Mouse (Mus musculus) T-helper 17 cell (primary cell): Measurements from ENCODE around the gene Ccdc141.

ENCODE experiments used
- in situ Hi-C, 2 experiments: fragments of 300-600 bp; cut with MboI, MseI; formaldehyde crosslinking; loops; 1 replicate in 1 of 2; 2 replicates in 1 of 2; pipeline ENCODE4 v1.15.1; 2025; ENCODE audit warnings: high pct_unique_total_duplicates in 2 of 2

Ccdc141 gene

DNA sequence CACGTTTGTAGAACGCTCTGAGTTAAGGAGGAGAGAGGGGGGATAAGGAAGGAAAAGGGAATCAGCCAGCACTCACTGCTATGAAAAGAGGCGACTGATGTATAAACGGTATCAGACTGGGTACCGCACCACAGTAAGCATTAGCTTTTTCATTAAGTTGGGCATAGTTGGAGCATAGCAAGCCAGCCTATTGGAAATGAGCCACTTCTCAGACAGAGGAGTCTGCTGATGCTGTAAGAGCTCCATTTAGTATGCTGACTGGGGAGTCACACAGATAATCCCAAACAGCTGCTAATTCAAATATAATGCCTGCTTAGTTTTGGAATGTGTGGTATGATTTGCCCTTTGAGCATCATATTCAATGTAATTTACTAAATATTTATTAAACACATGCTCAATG lies 186.1 kb downstream of the Ccdc141 start:
- in situ Hi-C loops: no loop called here

DNA sequence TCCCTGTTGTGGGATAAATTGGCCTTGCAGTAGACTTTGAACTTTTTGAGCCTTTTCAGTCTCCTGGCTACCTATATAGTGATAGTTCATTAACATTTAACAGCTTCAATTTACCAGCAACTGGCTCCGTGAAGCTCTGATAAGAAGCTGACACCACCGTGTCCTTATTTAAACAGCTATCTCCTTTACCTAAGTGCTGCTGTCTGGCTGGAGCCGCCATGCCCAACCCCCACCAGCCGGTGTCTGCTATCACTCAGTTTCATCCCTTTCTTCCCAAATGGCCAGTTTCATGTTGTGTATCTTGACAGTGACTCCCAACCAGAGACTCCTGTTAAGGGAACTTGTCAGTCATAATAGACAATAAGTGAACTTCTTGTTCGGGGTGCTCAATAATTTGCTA lies 186.8 kb downstream of the Ccdc141 start:
- in situ Hi-C loops: no loop called here

GRCm38 (mm10) chr2:76982391-76983145 lies 187.9 kb downstream of the Ccdc141 start, which contains the start of gene Ttn:
TSS of gene Ttn (minus strand) at chr2:76982547.
- in situ Hi-C loops: no loop called here

DNA sequence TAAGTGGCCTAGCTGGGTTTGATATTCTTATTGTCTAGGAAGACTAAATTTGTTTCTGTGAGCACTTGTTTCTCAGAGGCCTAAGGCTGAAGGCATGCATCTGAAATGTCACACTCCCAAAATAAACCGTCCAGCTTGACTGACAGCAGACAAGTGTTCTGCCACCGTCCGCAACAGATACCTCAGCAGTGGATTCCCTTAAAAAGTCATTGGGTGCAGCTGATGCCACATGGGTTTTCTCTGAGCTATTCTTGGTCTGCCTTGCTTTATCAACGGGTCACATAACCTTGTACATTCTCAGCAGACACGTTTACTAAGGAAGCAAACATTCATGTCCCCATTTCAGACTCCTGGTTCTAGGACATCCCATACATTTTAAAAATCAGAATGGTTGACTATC lies 188.7 kb downstream of the Ccdc141 start:
- in situ Hi-C loops: no loop called here

- in situ Hi-C loops: no loop called here
Observed at GRCm38 (mm10) chr2:76980146-76980545, 190.3 kb downstream of the Ccdc141 start.

- in situ Hi-C loops: loop anchor here in 1 of 2 experiments (10.0 kb wide), 1 partner anchor 367 kb away; no protein-coding TSS in a partner anchor
Observed at GRCm38 (mm10) chr2:76977650-76978049, 192.8 kb downstream of the Ccdc141 start.

- in situ Hi-C loops: loop anchor here in 1 of 2 experiments (10.0 kb wide), 1 partner anchor 373 kb away; no protein-coding TSS in a partner anchor
Observed at GRCm38 (mm10) chr2:76972051-76972450, 198.4 kb downstream of the Ccdc141 start.

GRCm38 (mm10) chr2:76971069-76971468 lies 199.4 kb downstream of the Ccdc141 start:
- in situ Hi-C loops: loop anchor here in 1 of 2 experiments (10.0 kb wide), 1 partner anchor 374 kb away; no protein-coding TSS in a partner anchor

- in situ Hi-C loops: loop anchor here in 1 of 2 experiments (10.0 kb wide), 1 partner anchor 374 kb away; no protein-coding TSS in a partner anchor
Observed at GRCm38 (mm10) chr2:76970669-76971068, 199.8 kb downstream of the Ccdc141 start.

GRCm38 (mm10) chr2:76970204-76970603 lies 200.2 kb downstream of the Ccdc141 start:
- in situ Hi-C loops: loop anchor here in 1 of 2 experiments (10.0 kb wide), 1 partner anchor 375 kb away; no protein-coding TSS in a partner anchor

GRCm38 (mm10) chr2:76969637-76970036 lies 200.8 kb downstream of the Ccdc141 start:
- in situ Hi-C loops: loop anchor here in 1 of 2 experiments (10.0 kb wide), 2 partner anchors 375 to 1875 kb away; no protein-coding TSS in a partner anchor

DNA sequence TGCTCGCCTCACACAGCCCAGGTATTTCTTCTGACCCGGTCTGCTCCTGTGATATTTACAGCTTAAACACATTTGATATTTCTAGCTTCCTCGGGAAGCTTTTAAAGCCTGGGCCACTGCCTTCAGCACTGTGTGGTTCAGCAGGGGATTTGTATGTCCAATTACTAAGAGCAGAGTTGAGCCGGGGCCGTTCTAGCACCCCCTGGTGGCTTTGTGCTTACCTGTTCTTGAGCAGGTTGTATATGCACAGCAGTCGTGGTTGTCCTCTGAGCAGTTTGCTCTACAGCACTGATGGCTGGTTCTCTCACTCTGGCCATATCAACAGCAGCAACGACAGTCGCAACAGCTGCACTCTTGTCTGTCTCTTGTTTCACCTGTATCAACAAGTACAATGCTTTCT lies 201.5 kb downstream of the Ccdc141 start:
- in situ Hi-C loops: loop anchor here in 1 of 2 experiments (10.0 kb wide), 1 partner anchor 1874 kb away; no protein-coding TSS in a partner anchor

DNA sequence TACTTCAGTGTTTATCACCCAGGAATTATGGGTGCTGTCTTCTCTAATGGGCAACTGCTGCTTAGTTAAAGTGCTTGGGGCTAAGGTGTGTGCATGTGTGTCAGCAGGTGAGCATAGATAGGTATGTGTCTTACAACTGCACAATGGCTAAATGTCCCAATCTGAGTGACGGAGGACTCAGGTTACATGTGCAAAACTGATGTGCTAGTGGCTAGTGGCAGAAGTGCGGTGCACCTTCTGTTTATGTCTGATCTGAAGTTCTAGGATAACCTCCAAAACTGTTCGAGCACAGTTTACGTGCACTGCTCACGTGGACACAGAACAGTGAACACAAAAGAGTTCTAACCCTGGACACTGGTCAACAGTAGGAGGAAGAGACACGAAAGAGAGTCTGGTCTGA lies 203.9 kb downstream of the Ccdc141 start:
- in situ Hi-C loops: loop anchor here in 1 of 2 experiments (10.0 kb wide), 1 partner anchor 1872 kb away; no protein-coding TSS in a partner anchor

DNA sequence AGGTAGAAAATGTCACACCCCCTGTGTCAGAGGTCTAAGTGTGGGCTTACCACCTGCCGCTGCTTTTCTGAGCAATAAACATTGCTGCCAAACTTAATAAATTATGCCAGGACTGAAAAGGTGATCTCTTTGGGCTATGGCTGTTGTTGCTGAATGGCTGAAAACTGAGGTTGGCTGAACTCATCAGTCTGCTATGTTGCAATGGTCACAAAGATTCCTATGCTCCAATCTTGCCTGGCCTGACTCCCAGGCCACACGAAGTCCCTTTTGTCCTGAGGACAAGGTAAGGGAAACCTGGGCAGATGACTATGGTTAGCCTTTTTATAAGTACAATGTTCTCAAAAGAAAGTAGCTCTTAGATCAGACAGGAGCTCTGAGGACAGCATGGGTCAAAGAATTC lies 204.4 kb downstream of the Ccdc141 start:
- in situ Hi-C loops: loop anchor here in 1 of 2 experiments (10.0 kb wide), 1 partner anchor 1871 kb away; no protein-coding TSS in a partner anchor

- in situ Hi-C loops: loop anchor here in 1 of 2 experiments (10.0 kb wide), 1 partner anchor 1871 kb away; no protein-coding TSS in a partner anchor
Observed at GRCm38 (mm10) chr2:76965542-76965941, 204.9 kb downstream of the Ccdc141 start.

GRCm38 (mm10) chr2:76962045-76962432 lies 208.4 kb downstream of the Ccdc141 start:
- in situ Hi-C loops: loop anchor here in 1 of 2 experiments (10.0 kb wide), 1 partner anchor 1867 kb away; no protein-coding TSS in a partner anchor

GRCm38 (mm10) chr2:76961420-76962044 lies 208.9 kb downstream of the Ccdc141 start:
- in situ Hi-C loops: loop anchor here in 1 of 2 experiments (10.0 kb wide), 1 partner anchor 1867 kb away; no protein-coding TSS in a partner anchor
